Mouse (Mus musculus): Measurements from ENCODE around the gene Tmem121.

DNA sequence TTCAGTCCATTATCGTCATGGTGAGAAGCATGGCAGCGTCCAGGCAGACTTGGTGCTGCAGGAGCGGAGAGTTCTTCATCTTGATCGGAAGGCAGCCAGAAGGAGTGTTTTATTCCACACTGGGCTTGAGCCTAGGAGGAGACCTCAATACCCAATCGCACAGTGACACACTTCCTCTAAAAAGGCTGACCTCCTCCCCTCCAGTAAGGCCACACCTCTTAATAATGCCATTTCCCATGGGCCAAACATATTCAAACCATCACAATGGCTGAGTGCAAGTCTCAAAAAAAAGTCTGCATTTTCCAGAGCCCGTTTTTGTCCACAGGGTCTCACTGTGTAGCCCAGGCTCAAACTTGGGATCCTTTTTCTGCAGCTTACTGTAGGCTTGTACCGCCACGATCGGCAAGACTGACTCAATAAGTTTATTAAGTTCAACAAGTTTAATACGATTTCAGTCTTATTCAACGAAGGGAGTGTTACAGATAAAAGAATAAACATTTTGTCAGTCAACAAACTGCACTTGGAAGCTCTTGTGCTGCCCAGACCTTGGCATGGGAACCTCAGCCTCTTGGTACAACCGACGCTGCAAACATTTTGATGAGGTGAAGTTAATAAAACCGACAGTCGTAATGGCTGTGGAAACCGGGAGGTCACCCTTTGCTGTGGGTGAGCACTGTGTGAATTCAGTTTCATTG lies 29.4 kb downstream of the Tmem121 start:
- TF ChIP-seq CTCF (IDR thresholded peaks at IDR 0.05; ENCODE audit: borderline replicate concordance, insufficient read depth, low read length) (no peak), POLR2A (IDR thresholded peaks at IDR 0.05; ENCODE audit: low read depth, low read length) (no peak)

Data from embryonic fibroblast, embryonic 13.5 days (primary cell).